Mouse (Mus musculus) limb, embryonic 14.5 days (tissue): ENCODE results near the gene Ccdc22. TPM values are rescaled to one million over a fixed set of nuclear protein-coding genes. Genes with fewer than 3 reads are reported as not detected.

Experiments used
- ATAC-seq: fragments of 200-750 bp; cut with Nextera tagmentation; 2 replicates; pipeline ENCODE4 v1.8.0; 2017; ENCODE audit warnings: low read depth, moderate number of reproducible peaks, moderate TSS enrichment; ENCODE audit not compliant: low FRiP score
- DNase-seq: peaks from one replicate; pipeline ENCODE4 v3.0.0-alpha.2; 2015; ENCODE audit warnings: low spot score
- H3K27ac ChIP-seq: fragments of 300-500 bp; sonication (generic); replicated peaks from 2 replicates; pipeline ENCODE4 v1.5.1; 2014; ENCODE audit warnings: low read depth, mild to moderate bottlenecking, low read length, moderate library complexity, mixed read lengths
- H3K27me3 ChIP-seq: fragments of 300-500 bp; sonication (generic); 2 replicates; pipeline ENCODE4 v1.6.1; 2014; ENCODE audit warnings: low read length, mixed read lengths; ENCODE audit not compliant: control insufficient read depth, insufficient read depth
- H3K36me3 ChIP-seq: fragments of 300-500 bp; sonication (generic); 2 replicates; pipeline ENCODE4 v1.6.1; 2014; ENCODE audit warnings: mild to moderate bottlenecking, low read length, moderate library complexity, mixed read lengths; ENCODE audit not compliant: control insufficient read depth, insufficient read depth
- H3K4me1 ChIP-seq: fragments of 300-500 bp; sonication (generic); 2 replicates; pipeline ENCODE4 v1.6.1; 2014; ENCODE audit warnings: antibody characterized with exemption, low read length, mixed read lengths; ENCODE audit not compliant: control insufficient read depth, insufficient read depth
- H3K4me2 ChIP-seq: fragments of 300-500 bp; sonication (generic); replicated peaks from 2 replicates; pipeline ENCODE4 v1.6.1; 2014; ENCODE audit warnings: low read depth, mild to moderate bottlenecking, low read length, moderate library complexity; ENCODE audit not compliant: severe bottlenecking
- H3K4me3 ChIP-seq: fragments of 300-500 bp; sonication (generic); replicated peaks from 2 replicates; pipeline ENCODE4 v1.5.1; 2014; ENCODE audit warnings: low read length
- H3K9ac ChIP-seq: fragments of 300-500 bp; sonication (generic); 2 replicates; pipeline ENCODE4 v1.6.1; 2014; ENCODE audit warnings: mild to moderate bottlenecking, low read depth, low read length, moderate library complexity; ENCODE audit not compliant: severe bottlenecking
- H3K9me3 ChIP-seq: fragments of 300-500 bp; sonication (generic); 2 replicates; pipeline ENCODE4 v1.6.1; 2016; ENCODE audit warnings: low read length; ENCODE audit not compliant: control insufficient read depth
- POLR2A ChIP-seq: fragments of 200-500 bp; IDR thresholded peaks from 2 replicates; pipeline ENCODE4 v1.8.0; 2012; ENCODE audit warnings: inconsistent platforms, mild to moderate bottlenecking, moderate library complexity, borderline replicate concordance; ENCODE audit not compliant: insufficient read depth, insufficient read length; ENCODE audit errors: extremely low read depth
- WGBS: fragments of 180-500 bp; shearing (Covaris S2); extraction: QIAGEN DNeasy Blood & Tissue Kit; methylation state at CpG from one replicate; pipeline ENCODE4 v1.1.7; 2014; 5-methylcytosine and 5-hydroxymethylcytosine counted together
- polyA plus RNA-seq, 2 experiments: library from polyadenylated mRNA; depleted of rRNA in 1 of 2; stranded (reverse) in 1 of 2; unstranded in 1 of 2; fragments of >200 nt; fragmentation: Nextera tagmentation in 1 of 2; extraction: Ambion mirVana in 1 of 2; gene quantifications; 2 replicates each; pipeline versions ENCODE4 v1.2.1 to v1.2.3; 2012 to 2014

The Ccdc22 gene
- polyA plus RNA-seq, 2 experiments = 23.5 to 27.2 TPM

DNA sequence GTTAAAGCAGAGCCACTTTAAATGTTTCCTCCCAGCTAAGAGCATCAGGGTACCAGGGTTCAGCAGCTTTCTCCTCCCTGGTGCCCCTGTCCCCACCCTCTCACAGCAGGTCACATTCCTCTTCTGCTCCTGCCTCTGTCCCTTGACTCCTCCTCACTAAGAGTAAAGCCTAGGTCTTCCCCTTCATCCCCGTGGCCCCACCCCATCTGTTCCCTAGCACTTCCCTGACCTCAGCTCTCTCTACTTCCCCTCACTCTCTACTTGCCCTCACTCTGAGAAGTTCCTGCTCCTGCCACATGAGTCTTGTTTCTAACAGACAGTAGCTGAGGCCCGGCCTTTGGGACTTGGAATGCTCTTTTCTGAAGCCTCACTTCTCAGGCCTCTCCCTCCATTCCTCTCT, 42.2 kb downstream of the Ccdc22 start:
- H3K27me3 ChIP-seq = no peaks in the 10 kb centered on the region
- H3K4me2 ChIP-seq = no peak overlapping the region
- H3K27ac ChIP-seq = no peak overlapping the region
- no peaks in the 10 kb centered on the region for H3K9me3 ChIP-seq
- H3K4me3 ChIP-seq = no peak overlapping the region
- no peak for TF ChIP-seq POLR2A
- H3K4me1 ChIP-seq = no peaks in the 10 kb centered on the region
- 29% methylated on average over 2 of the region's 2 CpGs for WGBS
- ATAC-seq = no peak
- no peaks in the 10 kb centered on the region for H3K36me3 ChIP-seq
- no peak for DNase-seq
- no peak overlapping the region for H3K9ac ChIP-seq

DNA sequence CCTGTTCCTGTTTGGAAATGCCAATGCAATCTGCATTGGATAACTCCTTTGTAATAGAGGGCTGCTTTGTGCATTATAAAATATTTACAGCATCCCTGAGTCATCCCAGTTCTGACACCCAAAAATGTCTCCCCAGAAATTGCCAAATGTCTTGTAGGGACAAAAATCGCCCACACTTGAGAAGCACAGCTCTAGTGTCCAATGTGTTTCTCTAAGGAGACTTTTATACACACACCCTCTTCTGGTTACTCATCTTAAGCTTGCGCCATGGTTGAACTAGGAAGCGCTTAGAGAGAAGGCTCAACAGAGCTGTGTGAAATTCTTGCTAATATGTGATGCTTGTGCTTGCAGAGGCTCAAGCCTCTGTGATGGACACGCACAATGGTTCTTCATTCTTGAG, 51.8 kb downstream of the Ccdc22 start:
- no peak for DNase-seq

More for the DNA sequence above, 51.8 kb downstream of the Ccdc22 start:
- H3K4me3 ChIP-seq = no peak overlapping the region
- no peak overlapping the region for H3K9ac ChIP-seq
- H3K27me3 ChIP-seq = no peaks in the 10 kb centered on the region
- no peaks in the 10 kb centered on the region for H3K4me1 ChIP-seq
- H3K9me3 ChIP-seq = no peaks in the 10 kb centered on the region
- H3K4me2 ChIP-seq = no peak overlapping the region
- TF ChIP-seq POLR2A = no peak
- H3K36me3 ChIP-seq = no peaks in the 10 kb centered on the region
- H3K27ac ChIP-seq = no peak overlapping the region
- 90% methylated on average over 4 of the region's 4 CpGs for WGBS
- no peak for ATAC-seq

Other genes with a start within 250 kb of the Ccdc22 start
- gene Usp27x, start 229.7 kb downstream of the Ccdc22 start, polyA plus RNA-seq (2012; rRNA removed) = 3.9 and 4.5 TPM in 2 replicates
- 0.51 and 0.52 TPM in 2 replicates for gene Usp27x, start 229.7 kb downstream of the Ccdc22 start, polyA plus RNA-seq (2014; fragmentation: Nextera tagmentation; extraction: Ambion mirVana)
- gene Foxp3, start 31.9 kb downstream of the Ccdc22 start, polyA plus RNA-seq (2012; rRNA removed) = 0.03 and 0.04 TPM in 2 replicates
- gene Foxp3, start 31.9 kb downstream of the Ccdc22 start, polyA plus RNA-seq (2014; fragmentation: Nextera tagmentation; extraction: Ambion mirVana) = not detected in 2 replicates
- 6.0 and 6.4 TPM in 2 replicates for gene Ppp1r3f, start 31.2 kb downstream of the Ccdc22 start, polyA plus RNA-seq (2012; rRNA removed)
- 1.4 and 1.5 TPM in 2 replicates for gene Ppp1r3f, start 31.2 kb downstream of the Ccdc22 start, polyA plus RNA-seq (2014; fragmentation: Nextera tagmentation; extraction: Ambion mirVana)
- gene Cacna1f, start 1.6 kb upstream of the Ccdc22 start, polyA plus RNA-seq (2012; rRNA removed) = 0.04 TPM in 1 of 2 replicates, not detected in the other
- 0.04 TPM in 2 replicates for gene Cacna1f, start 1.6 kb upstream of the Ccdc22 start, polyA plus RNA-seq (2014; fragmentation: Nextera tagmentation; extraction: Ambion mirVana)
- 2.0 and 2.1 TPM in 2 replicates for gene Syp, start 33.0 kb upstream of the Ccdc22 start, polyA plus RNA-seq (2012; rRNA removed)
- 0.51 and 0.72 TPM in 2 replicates for gene Syp, start 33.0 kb upstream of the Ccdc22 start, polyA plus RNA-seq (2014; fragmentation: Nextera tagmentation; extraction: Ambion mirVana)
- 23.4 and 27.5 TPM in 2 replicates for gene Prickle3, start 51.7 kb upstream of the Ccdc22 start, polyA plus RNA-seq (2012; rRNA removed)
- gene Prickle3, start 51.7 kb upstream of the Ccdc22 start, polyA plus RNA-seq (2014; fragmentation: Nextera tagmentation; extraction: Ambion mirVana) = 9.5 and 13.8 TPM in 2 replicates
- 196 and 259 TPM in 2 replicates for gene Plp2, start 65.9 kb upstream of the Ccdc22 start, polyA plus RNA-seq (2012; rRNA removed)
- 190 and 201 TPM in 2 replicates for gene Plp2, start 65.9 kb upstream of the Ccdc22 start, polyA plus RNA-seq (2014; fragmentation: Nextera tagmentation; extraction: Ambion mirVana)
- 0.38 and 0.55 TPM in 2 replicates for gene Magix, start 75.7 kb upstream of the Ccdc22 start, polyA plus RNA-seq (2012; rRNA removed)
- 0.73 and 0.87 TPM in 2 replicates for gene Magix, start 75.7 kb upstream of the Ccdc22 start, polyA plus RNA-seq (2014; fragmentation: Nextera tagmentation; extraction: Ambion mirVana)
- 20.5 and 28.9 TPM in 2 replicates for gene Gpkow, start 91.6 kb upstream of the Ccdc22 start, polyA plus RNA-seq (2012; rRNA removed)
- gene Gpkow, start 91.6 kb upstream of the Ccdc22 start, polyA plus RNA-seq (2014; fragmentation: Nextera tagmentation; extraction: Ambion mirVana) = 37.8 and 43.9 TPM in 2 replicates
- 48.6 and 56.5 TPM in 2 replicates for gene Wdr45, start 108.8 kb upstream of the Ccdc22 start, polyA plus RNA-seq (2012; rRNA removed)
- gene Wdr45, start 108.8 kb upstream of the Ccdc22 start, polyA plus RNA-seq (2014; fragmentation: Nextera tagmentation; extraction: Ambion mirVana) = 20.4 and 25.3 TPM in 2 replicates
- gene Gm45208, start 116.7 kb upstream of the Ccdc22 start, polyA plus RNA-seq (2012; rRNA removed) = 0.50 and 0.85 TPM in 2 replicates
- gene Gm45208, start 116.7 kb upstream of the Ccdc22 start, polyA plus RNA-seq (2014; fragmentation: Nextera tagmentation; extraction: Ambion mirVana) = 0.43 and 0.48 TPM in 2 replicates
- 83.7 and 91.1 TPM in 2 replicates for gene Praf2, start 122.9 kb upstream of the Ccdc22 start, polyA plus RNA-seq (2012; rRNA removed)
- gene Praf2, start 122.9 kb upstream of the Ccdc22 start, polyA plus RNA-seq (2014; fragmentation: Nextera tagmentation; extraction: Ambion mirVana) = 89.4 and 92.0 TPM in 2 replicates
- 25.7 and 38.6 TPM in 2 replicates for gene Ccdc120, start 145.4 kb upstream of the Ccdc22 start, polyA plus RNA-seq (2012; rRNA removed)
- 14.9 and 16.0 TPM in 2 replicates for gene Ccdc120, start 145.4 kb upstream of the Ccdc22 start, polyA plus RNA-seq (2014; fragmentation: Nextera tagmentation; extraction: Ambion mirVana)
- gene Tfe3, start 157.0 kb upstream of the Ccdc22 start, polyA plus RNA-seq (2012; rRNA removed) = 24.4 and 25.3 TPM in 2 replicates
- gene Tfe3, start 157.0 kb upstream of the Ccdc22 start, polyA plus RNA-seq (2014; fragmentation: Nextera tagmentation; extraction: Ambion mirVana) = 22.1 and 22.2 TPM in 2 replicates
- gene Gripap1, start 184.2 kb upstream of the Ccdc22 start, polyA plus RNA-seq (2012; rRNA removed) = 60.2 and 63.0 TPM in 2 replicates
- 31.9 and 32.9 TPM in 2 replicates for gene Gripap1, start 184.2 kb upstream of the Ccdc22 start, polyA plus RNA-seq (2014; fragmentation: Nextera tagmentation; extraction: Ambion mirVana)
- 4.1 and 5.7 TPM in 2 replicates for gene Kcnd1, start 216.8 kb upstream of the Ccdc22 start, polyA plus RNA-seq (2012; rRNA removed)
- gene Kcnd1, start 216.8 kb upstream of the Ccdc22 start, polyA plus RNA-seq (2014; fragmentation: Nextera tagmentation; extraction: Ambion mirVana) = 1.7 and 2.2 TPM in 2 replicates
- gene Otud5, start 235.8 kb upstream of the Ccdc22 start, polyA plus RNA-seq (2012; rRNA removed) = 71.3 and 76.3 TPM in 2 replicates
- 38.3 and 38.7 TPM in 2 replicates for gene Otud5, start 235.8 kb upstream of the Ccdc22 start, polyA plus RNA-seq (2014; fragmentation: Nextera tagmentation; extraction: Ambion mirVana)